Comparison of ENCODE assay signal across 9 mouse cellular contexts in genomic region chr16:30144818-30145464, GRCm38 (mm10).
DNase-seq lines count a peak whose midpoint lies in the region; ATAC-seq and TF ChIP-seq lines count a peak whose summit lies in the region.
"Had no signal": no experiment of that assay in that cellular context is flagged by ENCODE, and none has a peak within 500 bp of the region (broad histone marks: within the 10 kb centered on the region; RNA-seq: fewer than 3 reads in every experiment).

No protein-coding gene starts in this region.

- peaks cover 10% of the 10 kb centered on the region; the same call in 1 of the 2 replicates for H3K4me1 ChIP-seq in lung, embryonic 15.5 days
- peaks cover 4% of the 10 kb centered on the region for H3K4me1 ChIP-seq in lung, adult 2 months (ENCODE audit: control insufficient read depth, insufficient read depth, low read length)
- peaks cover 21% of the 10 kb centered on the region for H3K4me1 ChIP-seq in embryonic facial prominence, embryonic 15.5 days
- no peaks in the 10 kb centered on the region for H3K4me1 ChIP-seq in intestine, postnatal 0 days (replicated peaks; ENCODE audit: control insufficient read depth, insufficient read depth, low read length)
- H3K4me1 ChIP-seq in neural tube, embryonic 12.5 days: peaks cover 13% of the 10 kb centered on the region

- TF ChIP-seq CTCF in lung, adult 2 months (IDR thresholded peaks at IDR 0.05; ENCODE audit: insufficient read depth, low read length): no peak
- no peak for TF ChIP-seq CTCF in intestine, postnatal 0 days (IDR thresholded peaks at IDR 0.05; ENCODE audit: low read depth)

- no peak for DNase-seq in lung, adult 2 months
- DNase-seq in embryo, embryonic 9.5 days (ENCODE audit: extremely low spot score): no peak
- DNase-seq in right cerebral cortex, postnatal 4 days: no peak
- no peak for DNase-seq in natural killer cell, adult 2 months (ENCODE audit: low spot score in 2 of 2)

- peak overlapping the region; percentile 22; the same call in 1 of the 2 replicates for H3K4me3 ChIP-seq in lung, embryonic 15.5 days
- no peak overlapping the region for H3K4me3 ChIP-seq in lung, adult 2 months (replicated peaks; ENCODE audit: extremely low read depth, low read depth, low read length)
- H3K4me3 ChIP-seq in embryonic facial prominence, embryonic 15.5 days (replicated peaks): peak overlapping the region; percentile 15; the same call in 1 of the 2 replicates
- H3K4me3 ChIP-seq in intestine, postnatal 0 days (ENCODE audit: low read depth, low read length): no peak overlapping the region
- H3K4me3 ChIP-seq in neural tube, embryonic 12.5 days: no peak overlapping the region
- H3K4me3 ChIP-seq: megakaryocyte, embryonic 14.5 days had no signal

- no peak for ATAC-seq in lung, embryonic 15.5 days (ENCODE audit: borderline replicate concordance, extremely low read depth, low FRiP score, low TSS enrichment)
- ATAC-seq in embryonic facial prominence, embryonic 15.5 days (ENCODE audit: insufficient number of reproducible peaks, low FRiP score, low TSS enrichment, low read depth): no peak
- no peak for ATAC-seq in intestine, postnatal 0 days
- ATAC-seq in neural tube, embryonic 12.5 days (ENCODE audit: low FRiP score, low read depth): no peak

- no peaks in the 10 kb centered on the region for H3K27me3 ChIP-seq in lung, embryonic 15.5 days
- H3K27me3 ChIP-seq in embryonic facial prominence, embryonic 15.5 days: no peaks in the 10 kb centered on the region
- H3K27me3 ChIP-seq in intestine, postnatal 0 days (replicated peaks; ENCODE audit: control insufficient read depth, insufficient read depth, low read length): 0 out of 2 replicates have a peak, but pooled peaks cover 3% of the 10 kb centered on the region
- peaks cover 19% of the 10 kb centered on the region; the same call in 1 of the 2 replicates for H3K27me3 ChIP-seq in neural tube, embryonic 12.5 days (replicated peaks)

- H3K4me2 ChIP-seq in lung, embryonic 15.5 days: peak overlapping the region; percentile 54
- H3K4me2 ChIP-seq in embryonic facial prominence, embryonic 15.5 days (replicated peaks): peak overlapping the region; percentile 44
- H3K4me2 ChIP-seq in intestine, postnatal 0 days (replicated peaks; ENCODE audit: low read depth): peak overlapping the region; percentile 49
- peak overlapping the region; percentile 55 for H3K4me2 ChIP-seq in neural tube, embryonic 12.5 days (replicated peaks)

- H3K36me3 ChIP-seq in lung, embryonic 15.5 days: no peaks in the 10 kb centered on the region
- no peaks in the 10 kb centered on the region for H3K36me3 ChIP-seq in embryonic facial prominence, embryonic 15.5 days
- H3K36me3 ChIP-seq in intestine, postnatal 0 days (ENCODE audit: control insufficient read depth, insufficient read depth): no peaks in the 10 kb centered on the region
- H3K36me3 ChIP-seq in neural tube, embryonic 12.5 days: no peaks in the 10 kb centered on the region

- H3K27ac ChIP-seq in lung, embryonic 15.5 days: peak overlapping the region; percentile 85
- H3K27ac ChIP-seq in embryonic facial prominence, embryonic 15.5 days (replicated peaks): 0 out of 2 replicates have a peak overlapping the region, but pooled peaks have one; percentile 9
- H3K27ac ChIP-seq in intestine, postnatal 0 days (ENCODE audit: low read depth, low read length): no peak overlapping the region
- H3K27ac ChIP-seq in neural tube, embryonic 12.5 days: no peak overlapping the region

- peak overlapping the region; percentile 29; the same call in 1 of the 2 replicates for H3K9ac ChIP-seq in lung, embryonic 15.5 days
- H3K9ac ChIP-seq in embryonic facial prominence, embryonic 15.5 days: no peak overlapping the region
- H3K9ac ChIP-seq in intestine, postnatal 0 days (ENCODE audit: low read depth, low read length): 0 out of 2 replicates have a peak overlapping the region, but pooled peaks have one; percentile 5
- no peak overlapping the region for H3K9ac ChIP-seq in neural tube, embryonic 12.5 days

- TF ChIP-seq POLR2A in lung, adult 2 months (IDR thresholded peaks at IDR 0.05; ENCODE audit: borderline replicate concordance, extremely low read depth, low read depth, low read length): no peak

- no peaks in the 10 kb centered on the region for H3K9me3 ChIP-seq in lung, embryonic 15.5 days
- no peaks in the 10 kb centered on the region for H3K9me3 ChIP-seq in embryonic facial prominence, embryonic 15.5 days (replicated peaks)
- no peaks in the 10 kb centered on the region; the same call in 1 of the 2 replicates for H3K9me3 ChIP-seq in intestine, postnatal 0 days (ENCODE audit: control insufficient read depth)
- H3K9me3 ChIP-seq in neural tube, embryonic 12.5 days: no peaks in the 10 kb centered on the region

- 7% methylated on average over 13 of the region's 13 CpGs for WGBS in lung, embryonic 15.5 days
- 22% methylated on average over 13 of the region's 13 CpGs for WGBS in lung, adult 2 months
- 17% methylated on average over 13 of the region's 13 CpGs for WGBS in embryonic facial prominence, embryonic 15.5 days
- WGBS in intestine, postnatal 0 days: 14% methylated on average over 13 of the region's 13 CpGs
- 18% methylated on average over 13 of the region's 13 CpGs for WGBS in neural tube, embryonic 12.5 days

Comparison
In these comparisons a context has a peak if more than half of its experiments do, and no peak if none do; other contexts are left out.
1. H3K4me3 ChIP-seq: peak in lung, embryonic 15.5 days (single experiment) and embryonic facial prominence, embryonic 15.5 days (single experiment); none in lung, adult 2 months (single experiment), intestine, postnatal 0 days (single experiment) and neural tube, embryonic 12.5 days (single experiment).
2. H3K27ac ChIP-seq: peak in lung, embryonic 15.5 days (single experiment) and embryonic facial prominence, embryonic 15.5 days (single experiment); none in intestine, postnatal 0 days (single experiment) and neural tube, embryonic 12.5 days (single experiment).
3. H3K9ac ChIP-seq: peak in lung, embryonic 15.5 days (single experiment) and intestine, postnatal 0 days (single experiment); none in embryonic facial prominence, embryonic 15.5 days (single experiment) and neural tube, embryonic 12.5 days (single experiment).
4. Peak in every context shown above with its lines, with median percentiles within 50 percentile points of each other: H3K4me2 ChIP-seq.